Mouse (Mus musculus) c-Kit-positive CD71-positive TER-119-negative erythroid progenitor cells, embryonic 14.5 days (primary cell): Measurements from ENCODE around the gene Frem2.

ENCODE experiments used
- DNase-seq: peaks from one replicate; pipeline ENCODE4 v3.0.0-alpha.2; 2013; ENCODE audit warnings: low read depth

Frem2 gene

GRCm38 (mm10) chr3:53467356-53467755, 189.8 kb downstream of the Frem2 start:
- DNase-seq = no peak

DNA sequence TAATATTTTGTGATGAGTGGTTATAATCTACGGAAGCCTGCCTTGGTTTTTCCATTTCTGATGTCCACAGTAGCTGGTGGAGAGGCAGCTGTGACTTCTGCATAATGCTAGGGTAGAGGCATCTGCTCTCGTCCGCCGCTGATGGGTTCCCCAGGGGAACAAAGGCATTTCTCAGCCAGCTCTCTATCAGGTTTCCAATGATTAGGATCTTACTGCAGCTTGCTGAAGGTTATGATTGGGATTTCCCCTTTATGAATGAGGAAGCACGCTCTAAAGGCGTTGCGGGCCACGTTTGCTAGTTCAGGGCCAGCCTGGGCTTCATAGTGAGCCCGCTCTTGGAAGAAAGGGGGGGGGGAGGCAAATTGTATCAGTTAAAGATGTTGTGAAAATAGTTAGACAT, 190.7 kb downstream of the Frem2 start:
- DNase-seq = no peak

DNA sequence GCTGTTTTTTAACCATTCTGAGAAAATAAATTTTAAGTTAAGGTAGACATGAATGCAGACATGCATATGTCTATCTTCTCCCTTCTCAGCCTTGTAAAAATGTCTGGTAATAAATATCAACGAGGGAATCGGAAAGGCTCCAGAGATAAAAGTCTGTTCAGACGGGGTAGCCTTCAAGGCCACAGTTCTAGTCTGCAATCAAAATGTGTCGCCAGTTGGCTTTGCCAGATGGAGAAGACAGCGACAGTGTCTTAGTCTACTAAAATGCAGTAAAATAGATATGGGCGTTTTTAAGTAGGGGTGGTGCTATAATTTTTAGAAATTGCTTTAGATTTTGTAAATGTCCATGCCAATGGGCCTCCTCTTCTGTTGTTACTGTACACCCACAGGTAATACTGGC, 191.8 kb downstream of the Frem2 start:
- peak; percentile 10 for DNase-seq

DNA sequence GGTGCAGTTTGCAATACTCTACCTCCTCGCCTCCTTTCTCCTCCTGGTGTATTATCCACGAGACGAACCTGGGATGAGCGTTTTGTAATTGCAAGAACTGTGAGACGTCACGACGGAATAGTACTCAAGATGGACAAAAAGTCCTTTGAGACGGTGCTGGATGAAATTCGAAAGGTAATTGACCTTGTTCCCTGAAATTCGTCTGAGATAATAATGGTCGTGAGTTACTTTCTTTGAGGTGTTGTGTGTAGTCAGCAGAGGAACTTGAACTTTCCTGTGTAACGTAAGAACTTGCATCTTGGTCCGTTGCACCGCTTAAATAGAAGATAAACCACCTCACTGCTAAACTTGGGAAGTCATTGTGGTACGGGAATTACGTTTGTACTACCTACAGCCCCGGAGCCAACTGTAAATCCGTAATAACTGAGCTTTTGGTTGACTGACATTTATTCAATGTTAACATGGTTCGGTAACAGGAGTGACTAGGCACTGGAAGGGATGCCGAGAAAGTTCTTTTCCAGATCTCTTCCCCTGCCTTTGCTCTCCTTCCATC, 192.9 kb downstream of the Frem2 start:
- peak; percentile 32 for DNase-seq
